Mouse (Mus musculus) heart, adult 11 months (tissue): Measurements from ENCODE around the gene Skint11.
"Not testable (repeated sequence)": the region's sequence is repeated elsewhere in the genome, so short reads cannot be mapped to it uniquely, and the experiment has no call there.

Experiments used
- DNase-seq: peaks from one replicate; pipeline ENCODE4 v3.0.0; 2022

The Skint11 gene

GRCm38 (mm10) chr4:114163084-114163483 lies at the start of gene Skint11:
Gene Skint11, plus strand, starts transcription at chr4:114163384.
- no peak for DNase-seq

GRCm38 (mm10) chr4:114161149-114161548 lies 2.0 kb upstream of the Skint11 start:
- no peak for DNase-seq

GRCm38 (mm10) chr4:114172898-114173297 lies 9.7 kb downstream of the Skint11 start:
- DNase-seq = not testable (repeated sequence)

- DNase-seq = not testable (repeated sequence)
These were observed 93.7 kb downstream of the Skint11 start for GRCm38 (mm10) chr4:114256906-114257305.
